ENCODE assay signal across 24 mouse cellular contexts in the genomic region with DNA sequence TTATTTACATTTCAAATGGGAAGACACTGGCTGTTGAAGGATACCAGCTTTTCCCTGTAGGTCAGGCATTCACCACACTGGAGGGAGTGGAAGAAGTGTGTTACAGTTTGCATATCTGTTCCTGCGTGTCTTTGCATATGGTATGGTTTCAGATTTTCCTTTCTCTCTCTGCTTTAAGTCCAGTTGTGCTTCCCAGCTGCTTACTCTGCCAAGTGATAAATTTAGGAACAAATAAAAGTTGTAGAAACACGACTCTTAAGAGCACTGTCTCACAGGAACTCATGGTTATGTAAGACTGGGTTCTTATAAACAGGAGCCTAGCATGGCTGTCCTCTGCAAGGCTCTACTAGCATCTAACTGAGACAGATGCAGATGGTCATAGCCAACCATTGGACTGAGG.
DNase-seq lines count a peak whose midpoint lies in the region; ATAC-seq and TF ChIP-seq lines count a peak whose summit lies in the region.
"Had no signal": no experiment of that assay in that cellular context is flagged by ENCODE, and none has a peak within 500 bp of the region (broad histone marks: within the 10 kb centered on the region; RNA-seq: fewer than 3 reads in every experiment).

No protein-coding gene starts in this region.

- DNase-seq in left cerebral cortex, adult 2 months (ENCODE audit: extremely low spot score in 1 of 2, low spot score in 2 of 2), result no peak
- DNase-seq in left cerebral cortex, adult 8-10 months (ENCODE audit: low spot score in 2 of 2), result no peak
- peak; percentile 16 for DNase-seq in right cerebral cortex, adult 18-20 months
- DNase-seq in right cerebral cortex, postnatal 36 days (ENCODE audit: low spot score in 2 of 2), result no peak
- DNase-seq in cerebellum, adult 11 months, result no peak
- DNase-seq: adrenal gland, adult 8-10 months; adrenal gland, postnatal 25 days; cerebellum, adult 2 months; cerebellum, adult 9-11 months; cerebellum, postnatal 25 days; embryo, embryonic 11 days; gastrocnemius, adult 2 months; gastrocnemius, postnatal 14 days; heart, adult 11 months had no signal

- peaks cover 5% of the 10 kb centered on the region for H3K4me1 ChIP-seq in cortical plate, adult 2 months (ENCODE audit: control insufficient read depth, insufficient read depth, low read length)
- H3K4me1 ChIP-seq: embryonic facial prominence, embryonic 10.5 days; embryonic facial prominence, embryonic 13.5 days; forebrain, embryonic 12.5 days; forebrain, embryonic 15.5 days; hindbrain, embryonic 12.5 days; hindbrain, embryonic 15.5 days had no signal

- peak overlapping the region; percentile 86 for H3K27ac ChIP-seq in left cerebral cortex, adult 2 months
- peak overlapping the region; percentile 82 for H3K27ac ChIP-seq in cortical plate, adult 2 months (ENCODE audit: insufficient read depth, low read length)
- H3K27ac ChIP-seq: embryonic facial prominence, embryonic 10.5 days; embryonic facial prominence, embryonic 13.5 days; forebrain, embryonic 12.5 days; forebrain, embryonic 15.5 days; gastrocnemius, adult 2 months; hindbrain, embryonic 12.5 days; hindbrain, embryonic 15.5 days had no signal

- TF ChIP-seq POLR2A in cortical plate, adult 2 months (IDR thresholded peaks at IDR 0.05; ENCODE audit: extremely low read depth, insufficient read depth, low read length), result no peak

- no peak for TF ChIP-seq CTCF in left cerebral cortex, adult 2 months (IDR thresholded peaks at IDR 0.05)
- no peak for TF ChIP-seq CTCF in cortical plate, adult 2 months (IDR thresholded peaks at IDR 0.05; ENCODE audit: extremely low read depth, insufficient read depth, low read length)

- intact Hi-C loops in left cerebral cortex, adult 2 months (cut with DNase I), result no loop called here

- no peak for ATAC-seq in monocyte, adult 5-6 weeks (replicated peaks; ENCODE audit: insufficient number of reproducible peaks, low FRiP score, low TSS enrichment, poor library complexity, severe bottlenecking)
- ATAC-seq: activated CD4-positive, CD25-positive, alpha-beta regulatory T cell, adult 4 months; forebrain, embryonic 15.5 days had no signal

- H3K4me3 ChIP-seq in left cerebral cortex, adult 2 months, result no peak overlapping the region
- H3K4me3 ChIP-seq in cortical plate, adult 2 months (ENCODE audit: insufficient read depth, low read length), result no peak overlapping the region
- H3K4me3 ChIP-seq: embryonic facial prominence, embryonic 10.5 days; embryonic facial prominence, embryonic 13.5 days; erythroblast, embryonic 14.5 days; forebrain, embryonic 12.5 days; forebrain, embryonic 15.5 days; gastrocnemius, adult 2 months; hindbrain, embryonic 12.5 days; hindbrain, embryonic 15.5 days had no signal
